Mouse (Mus musculus) midbrain, embryonic 11.5 days (tissue): ENCODE measurements at regions not wholly inside any gene's neighbourhood (a gene's known extent, or its start where the extent isn't known, plus 50 kb on each side); places are given as distances from the start of the nearest gene placed in this dataset.

Experiments used
- ATAC-seq: fragments of 200-750 bp; cut with Nextera tagmentation; 2 replicates; pipeline ENCODE4 v1.8.0; 2017; ENCODE audit warnings: moderate TSS enrichment, moderate library complexity; ENCODE audit not compliant: low FRiP score
- DNase-seq: peaks from one replicate; pipeline ENCODE4 v3.0.0; 2015; ENCODE audit warnings: low spot score; ENCODE audit errors: missing footprints
- H3K27ac ChIP-seq: fragments of 300-500 bp; sonication (generic); 2 replicates; pipeline ENCODE4 v1.5.1; 2014; ENCODE audit warnings: low read depth, low read length
- H3K27me3 ChIP-seq: fragments of 300-500 bp; sonication (generic); 2 replicates; pipeline ENCODE4 v1.6.1; 2014; ENCODE audit warnings: mild to moderate bottlenecking, low read length, moderate library complexity, mixed read lengths; ENCODE audit not compliant: control insufficient read depth, insufficient read depth
- H3K36me3 ChIP-seq: fragments of 300-500 bp; sonication (generic); 2 replicates; pipeline ENCODE4 v1.6.1; 2014; ENCODE audit warnings: mild to moderate bottlenecking, low read length, moderate library complexity, mixed read lengths; ENCODE audit not compliant: control insufficient read depth, insufficient read depth
- H3K4me1 ChIP-seq: fragments of 300-500 bp; sonication (generic); 2 replicates; pipeline ENCODE4 v1.6.1; 2014; ENCODE audit warnings: low read length; ENCODE audit not compliant: control insufficient read depth, insufficient read depth
- H3K4me2 ChIP-seq: fragments of 300-500 bp; sonication (generic); 2 replicates; pipeline ENCODE4 v1.6.1; 2014; ENCODE audit warnings: mild to moderate bottlenecking, moderate library complexity
- H3K4me3 ChIP-seq: fragments of 300-500 bp; sonication (generic); 2 replicates; pipeline ENCODE4 v1.5.1; 2014; ENCODE audit warnings: low read depth, low read length
- H3K9ac ChIP-seq: fragments of 300-500 bp; sonication (generic); 2 replicates; pipeline ENCODE4 v1.6.1; 2014; ENCODE audit warnings: low read length
- H3K9me3 ChIP-seq: fragments of 300-500 bp; sonication (generic); 2 replicates; pipeline ENCODE4 v1.6.1; 2016; ENCODE audit warnings: low read length; ENCODE audit not compliant: control insufficient read depth
- WGBS: fragments of 180-500 bp; shearing (Covaris S2); extraction: QIAGEN DNeasy Blood & Tissue Kit; methylation state at CpG from one replicate; pipeline ENCODE4 v1.1.7; 2014; 5-methylcytosine and 5-hydroxymethylcytosine counted together

DNA sequence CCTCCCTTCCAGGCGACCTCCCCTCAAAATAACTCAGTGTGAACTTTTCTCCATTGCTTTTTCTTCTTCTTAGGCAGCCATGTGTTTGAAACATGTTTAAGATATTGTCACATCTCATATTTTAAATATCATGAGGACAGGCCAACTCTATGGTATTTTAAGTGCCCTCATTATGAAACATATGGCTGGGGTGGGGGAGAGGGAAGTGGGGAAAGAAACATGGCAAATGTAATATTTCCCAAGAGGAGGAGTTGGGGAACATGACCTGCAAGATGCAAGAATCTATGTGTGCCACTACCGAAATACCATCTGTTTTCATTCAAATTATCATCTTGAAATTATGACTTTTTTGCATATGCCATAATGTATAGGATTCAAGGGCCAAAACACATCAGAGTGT lies 1095.5 kb downstream of the Agbl1 start:
- no peaks in the 10 kb centered on the region for H3K4me1 ChIP-seq
- H3K36me3 ChIP-seq: no peaks in the 10 kb centered on the region
- no peak for ATAC-seq
- H3K9me3 ChIP-seq: no peaks in the 10 kb centered on the region
- 78% methylated on average over 2 of the region's 2 CpGs for WGBS
- H3K27me3 ChIP-seq: no peaks in the 10 kb centered on the region
- no peak overlapping the region for H3K4me2 ChIP-seq
- DNase-seq: no peak
- H3K9ac ChIP-seq: no peak overlapping the region
- H3K27ac ChIP-seq: no peak overlapping the region
- H3K4me3 ChIP-seq: no peak overlapping the region

DNA sequence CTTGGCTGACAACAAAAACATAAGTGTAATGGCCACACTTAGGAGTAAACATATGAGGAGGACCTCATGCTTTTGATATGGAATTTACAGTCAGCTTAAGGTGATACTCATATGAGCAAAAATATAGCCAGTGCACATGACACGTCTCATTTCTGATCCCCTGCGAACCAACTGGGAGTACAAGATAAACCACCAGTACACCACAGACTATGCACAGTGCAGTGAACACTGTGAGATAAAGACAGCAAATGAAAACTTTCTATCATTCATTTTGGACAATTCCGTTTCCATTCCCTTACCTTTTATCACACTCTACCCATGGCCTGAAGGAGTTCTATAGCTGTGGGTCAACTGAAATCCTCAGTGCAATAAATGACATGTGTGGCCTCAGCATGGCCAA lies 1097.1 kb downstream of the Agbl1 start:
- H3K4me1 ChIP-seq: no peaks in the 10 kb centered on the region
- no peak overlapping the region for H3K4me2 ChIP-seq
- H3K4me3 ChIP-seq: no peak overlapping the region
- WGBS: 91% methylated on average over 3 of the region's 3 CpGs
- ATAC-seq (no peak), DNase-seq (no peak)
- no peak overlapping the region for H3K27ac ChIP-seq
- no peaks in the 10 kb centered on the region for H3K9me3 ChIP-seq
- no peaks in the 10 kb centered on the region for H3K36me3 ChIP-seq
- no peaks in the 10 kb centered on the region for H3K27me3 ChIP-seq
- H3K9ac ChIP-seq: no peak overlapping the region

DNA sequence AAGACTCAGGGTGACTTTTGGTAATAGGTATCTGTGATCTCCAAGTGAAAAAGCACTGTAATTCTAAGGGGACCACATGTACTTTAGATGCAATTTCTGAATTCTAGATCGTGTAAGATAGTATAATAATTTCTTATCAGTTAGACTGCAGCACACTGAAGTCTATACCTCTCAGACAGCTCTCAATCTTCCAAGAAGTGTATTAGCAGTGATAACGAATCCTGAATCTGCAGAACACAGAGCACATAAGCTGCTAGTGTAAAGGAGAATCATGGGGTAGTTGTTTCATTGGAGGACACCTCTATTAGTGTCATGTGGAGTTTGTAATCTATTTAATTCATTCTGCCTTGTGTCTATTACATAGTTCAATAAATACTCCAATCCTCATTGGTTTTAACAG lies 1097.8 kb downstream of the Agbl1 start:
- Histone ChIP-seq H3K9ac (no peak overlapping the region), H3K27ac (no peak overlapping the region), H3K9me3 (no peaks in the 10 kb centered on the region), H3K27me3 (no peaks in the 10 kb centered on the region), H3K4me2 (no peak overlapping the region), H3K4me1 (no peaks in the 10 kb centered on the region), H3K36me3 (no peaks in the 10 kb centered on the region), H3K4me3 (no peak overlapping the region)
- DNase-seq (no peak), ATAC-seq (no peak)
- 84% methylated on average over 2 of the region's 2 CpGs for WGBS

DNA sequence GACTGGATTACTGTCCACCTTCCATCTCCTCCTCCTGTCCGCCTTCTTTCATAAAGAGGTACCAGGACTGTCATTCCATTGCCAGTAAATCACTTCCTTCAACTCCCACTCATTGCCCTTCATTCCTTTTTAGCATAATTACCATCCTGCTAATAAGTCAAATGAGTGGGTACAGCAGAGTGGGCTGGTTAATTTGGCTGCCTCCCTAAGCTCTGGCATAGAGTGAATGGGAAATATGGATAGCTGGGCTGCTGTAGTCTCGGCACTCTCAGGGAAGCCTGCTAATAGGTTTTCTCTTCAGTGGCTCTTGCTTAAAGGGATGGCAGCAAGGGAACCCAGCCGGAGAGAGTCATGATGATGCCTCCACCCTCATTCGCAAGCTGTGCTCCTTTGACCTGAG lies 1108.9 kb downstream of the Agbl1 start:
- DNase-seq: no peak
- Histone ChIP-seq H3K4me2 (no peak overlapping the region), H3K9ac (no peak overlapping the region), H3K9me3 (no peaks in the 10 kb centered on the region), H3K4me1 (no peaks in the 10 kb centered on the region), H3K27me3 (no peaks in the 10 kb centered on the region), H3K4me3 (no peak overlapping the region), H3K36me3 (no peaks in the 10 kb centered on the region), H3K27ac (no peak overlapping the region)
- 88% methylated on average over 4 of the region's 4 CpGs for WGBS
- no peak for ATAC-seq
